Mouse (Mus musculus) granulocyte monocyte progenitor cell, adult 5-6 weeks (primary cell): ENCODE measurements around the gene Ccng2. TPM values are rescaled to one million over a fixed set of nuclear protein-coding genes. Genes with fewer than 3 reads are reported as not detected.

ENCODE experiments used
- ATAC-seq: replicated peaks from 2 replicates; pipeline ENCODE4 v1.8.0; 2016; ENCODE audit warnings: mild to moderate bottlenecking, moderate TSS enrichment, inconsistent platforms; ENCODE audit not compliant: poor library complexity, severe bottlenecking
- total RNA-seq, 2 experiments: library from RNA; stranded (forward) in 1 of 2; stranded (reverse) in 1 of 2; fragments of 200-712, 200-1000 nt in 1 of 2; fragments of >200 nt in 1 of 2; fragmentation: Nextera tagmentation in 1 of 2; gene quantifications; 2 replicates each; pipeline ENCODE4 v1.2.3; 2014 to 2017

The Ccng2 gene
- total RNA-seq (2014; fragmentation: Nextera tagmentation) (14.1 and 16.3 TPM in 2 replicates), total RNA-seq (2017) (40.9 and 47.0 TPM in 2 replicates)

- ATAC-seq, result peak; percentile 54
Measured at GRCm38 (mm10) chr5:93266883-93267704, at the start of gene Ccng2. Gene Ccng2 (plus strand): TSS chr5:93267257.

GRCm38 (mm10) chr5:93218375-93218774 lies 48.7 kb upstream of the Ccng2 start:
- no peak for ATAC-seq

- no peak for ATAC-seq
Measured at GRCm38 (mm10) chr5:93221661-93222060, 45.4 kb upstream of the Ccng2 start.

GRCm38 (mm10) chr5:93224549-93224948 lies 42.5 kb upstream of the Ccng2 start:
- no peak for ATAC-seq

- no peak; the same call in 1 of the 2 replicates for ATAC-seq
Measured at GRCm38 (mm10) chr5:93227157-93227556, 39.9 kb upstream of the Ccng2 start.

- no peak; the same call in 1 of the 2 replicates for ATAC-seq
Measured at GRCm38 (mm10) chr5:93229527-93229926, 37.5 kb upstream of the Ccng2 start.

- no peak for ATAC-seq
Measured at GRCm38 (mm10) chr5:93231721-93232120, 35.3 kb upstream of the Ccng2 start.

- ATAC-seq, result no peak
Measured at GRCm38 (mm10) chr5:93232838-93233237, 34.2 kb upstream of the Ccng2 start.

- no peak for ATAC-seq
Measured at GRCm38 (mm10) chr5:93234130-93234529, 32.9 kb upstream of the Ccng2 start.

- ATAC-seq, result no peak
Measured at GRCm38 (mm10) chr5:93234605-93235004, 32.5 kb upstream of the Ccng2 start.

- ATAC-seq, result no peak
Measured at GRCm38 (mm10) chr5:93235888-93236287, 31.2 kb upstream of the Ccng2 start.

- ATAC-seq, result no peak
Measured at GRCm38 (mm10) chr5:93236541-93236940, 30.5 kb upstream of the Ccng2 start.

GRCm38 (mm10) chr5:93239590-93240544 lies 27.2 kb upstream of the Ccng2 start:
- ATAC-seq, result peak; percentile 99

- ATAC-seq, result no peak
Measured at GRCm38 (mm10) chr5:93245280-93245679, 21.8 kb upstream of the Ccng2 start.

- no peak for ATAC-seq
Measured at GRCm38 (mm10) chr5:93249940-93250578, 17.0 kb upstream of the Ccng2 start.

GRCm38 (mm10) chr5:93251001-93251760 lies 15.9 kb upstream of the Ccng2 start:
- ATAC-seq, result no peak

- ATAC-seq, result no peak
Measured at GRCm38 (mm10) chr5:93255759-93256265, 11.2 kb upstream of the Ccng2 start.

- no peak for ATAC-seq
Measured at GRCm38 (mm10) chr5:93256820-93257405, 10.1 kb upstream of the Ccng2 start.

GRCm38 (mm10) chr5:93259349-93259748 lies 7.7 kb upstream of the Ccng2 start:
- no peak for ATAC-seq
